Mouse (Mus musculus) gonadal fat pad, adult 2 months (tissue): Measurements from ENCODE around the gene Cmc2. TPM values are rescaled to one million over a fixed set of nuclear protein-coding genes. Genes with fewer than 3 reads are reported as not detected.

Experiments
- DNase-seq: peaks from one replicate; pipeline ENCODE4 v3.0.0-alpha.2; 2012; ENCODE audit warnings: low read depth
- polyA plus RNA-seq: library from polyadenylated mRNA; depleted of rRNA; stranded (reverse); fragments of >200 nt; gene quantifications from 2 replicates; pipeline ENCODE4 v1.2.3, GENCODE M21; 2012; rRNA removed

The Cmc2 gene
- polyA plus RNA-seq, 1 experiment, result 7.6 TPM

GRCm38 (mm10) chr8:116842678-116843077 is 78.6 kb downstream of the Cmc2 start:
- DNase-seq, result no peak

Other genes with a start within 250 kb of the Cmc2 start
- gene Cdyl2, start 188.5 kb downstream of the Cmc2 start, polyA plus RNA-seq, result 2.1 and 3.2 TPM in 2 replicates
- 1.8 and 2.3 TPM in 2 replicates for gene Cenpn, start 275 bp upstream of the Cmc2 start, polyA plus RNA-seq
- gene Atmin, start 21.9 kb upstream of the Cmc2 start, polyA plus RNA-seq, result 13.3 and 16.9 TPM in 2 replicates
- 2.0 and 2.2 TPM in 2 replicates for gene 1700030J22Rik, start 57.5 kb upstream of the Cmc2 start, polyA plus RNA-seq
- gene Gcsh, start 72.1 kb upstream of the Cmc2 start, polyA plus RNA-seq, result 72.6 and 88.8 TPM in 2 replicates
- gene Pkd1l2, start 161.0 kb upstream of the Cmc2 start, polyA plus RNA-seq, result 0.04 and 0.15 TPM in 2 replicates
- 0.25 and 0.32 TPM in 2 replicates for gene Bco1, start 174.4 kb upstream of the Cmc2 start, polyA plus RNA-seq
- gene Gan, start 236.7 kb upstream of the Cmc2 start, polyA plus RNA-seq, result 3.2 and 3.5 TPM in 2 replicates